Mouse (Mus musculus) neural tube, embryonic 15.5 days (tissue): ENCODE measurements at regions not wholly inside any gene's neighbourhood (a gene's known extent, or its start where the extent isn't known, plus 50 kb on each side); places are given as distances from the start of the nearest gene placed in this dataset.
A peak's percentile ranks its signal among the peaks of the same experiment; 100 is the strongest.

Source experiments
- ATAC-seq: fragments of 200-750 bp; cut with Nextera tagmentation; 2 replicates; pipeline ENCODE4 v1.8.0; 2017; ENCODE audit warnings: mild to moderate bottlenecking, moderate TSS enrichment, moderate library complexity; ENCODE audit not compliant: low FRiP score
- H3K27ac ChIP-seq: fragments of 300-500 bp; sonication (generic); replicated peaks from 2 replicates; pipeline ENCODE4 v1.5.1; 2015; ENCODE audit warnings: mild to moderate bottlenecking, inconsistent platforms
- H3K27me3 ChIP-seq: fragments of 300-500 bp; sonication (generic); replicated peaks from 2 replicates; pipeline ENCODE4 v1.6.1; 2015; ENCODE audit warnings: inconsistent platforms
- H3K36me3 ChIP-seq: fragments of 300-500 bp; sonication (generic); 2 replicates; pipeline ENCODE4 v1.6.1; 2015; ENCODE audit warnings: inconsistent platforms
- H3K4me1 ChIP-seq: fragments of 300-500 bp; sonication (generic); 2 replicates; pipeline ENCODE4 v1.6.1; 2015; ENCODE audit warnings: inconsistent platforms
- H3K4me2 ChIP-seq: fragments of 300-500 bp; sonication (generic); 2 replicates; pipeline ENCODE4 v1.6.1; 2015; ENCODE audit warnings: inconsistent platforms, mild to moderate bottlenecking, moderate library complexity
- H3K4me3 ChIP-seq: fragments of 300-500 bp; sonication (generic); replicated peaks from 2 replicates; pipeline ENCODE4 v1.5.1; 2015; ENCODE audit warnings: mild to moderate bottlenecking, inconsistent platforms
- H3K9ac ChIP-seq: fragments of 300-500 bp; sonication (generic); replicated peaks from 2 replicates; pipeline ENCODE4 v1.6.1; 2015; ENCODE audit warnings: mild to moderate bottlenecking, inconsistent platforms
- H3K9me3 ChIP-seq: fragments of 300-500 bp; sonication (generic); replicated peaks from 2 replicates; pipeline ENCODE4 v1.6.1; 2016; ENCODE audit warnings: inconsistent platforms
- WGBS: fragments of 180-500 bp; shearing (Covaris S2); methylation state at CpG from one replicate; pipeline ENCODE4 v1.1.7; 2015; ENCODE audit warnings: mixed read lengths; 5-methylcytosine and 5-hydroxymethylcytosine counted together

GRCm38 (mm10) chr11:40402249-40402648 is 292.8 kb downstream of the Mat2b start:
- Histone ChIP-seq H3K27ac (no peak overlapping the region), H3K4me3 (no peak overlapping the region), H3K4me1 (peaks cover 8% of the 10 kb centered on the region; the same call in 1 of the 2 replicates), H3K9me3 (no peaks in the 10 kb centered on the region), H3K36me3 (no peaks in the 10 kb centered on the region), H3K9ac (no peak overlapping the region), H3K27me3 (no peaks in the 10 kb centered on the region), H3K4me2 (no peak overlapping the region)
- no peak for ATAC-seq
- WGBS = 90% methylated on average over 1 of the region's 1 CpGs

GRCm38 (mm10) chr11:40397453-40398104 is 297.4 kb downstream of the Mat2b start:
- peak; percentile 32; the same call in 1 of the 2 replicates for ATAC-seq
- Histone ChIP-seq H3K36me3 (no peaks in the 10 kb centered on the region), H3K4me1 (peaks cover 23% of the 10 kb centered on the region), H3K9ac (no peak overlapping the region), H3K9me3 (no peaks in the 10 kb centered on the region), H3K4me2 (no peak overlapping the region), H3K27ac (no peak overlapping the region), H3K27me3 (no peaks in the 10 kb centered on the region), H3K4me3 (no peak overlapping the region)
- WGBS = 27% methylated on average over 9 of the region's 9 CpGs

- 0 out of 2 replicates have a peak overlapping the region, but pooled peaks have one; percentile 8 for H3K4me3 ChIP-seq
- H3K27ac ChIP-seq = peak overlapping the region; percentile 74
- peaks cover 23% of the 10 kb centered on the region for H3K4me1 ChIP-seq
- ATAC-seq = peak; percentile 63
- no peak overlapping the region for H3K9ac ChIP-seq
- H3K27me3 ChIP-seq = no peaks in the 10 kb centered on the region
- 38% methylated on average over 11 of the region's 11 CpGs for WGBS
- H3K9me3 ChIP-seq = no peaks in the 10 kb centered on the region
- H3K36me3 ChIP-seq = no peaks in the 10 kb centered on the region
- peak overlapping the region; percentile 45 for H3K4me2 ChIP-seq
These were observed 299.7 kb downstream of the Mat2b start for GRCm38 (mm10) chr11:40395331-40395730.

GRCm38 (mm10) chr11:40394864-40395266 is 300.1 kb downstream of the Mat2b start:
- Histone ChIP-seq H3K9ac (no peak overlapping the region), H3K9me3 (no peaks in the 10 kb centered on the region), H3K4me2 (peak overlapping the region; percentile 45), H3K4me1 (peaks cover 23% of the 10 kb centered on the region), H3K27me3 (no peaks in the 10 kb centered on the region), H3K36me3 (no peaks in the 10 kb centered on the region), H3K4me3 (0 out of 2 replicates have a peak overlapping the region, but pooled peaks have one; percentile 8), H3K27ac (peak overlapping the region; percentile 74)
- peak; percentile 84 for ATAC-seq
- 23% methylated on average over 7 of the region's 7 CpGs for WGBS

DNA sequence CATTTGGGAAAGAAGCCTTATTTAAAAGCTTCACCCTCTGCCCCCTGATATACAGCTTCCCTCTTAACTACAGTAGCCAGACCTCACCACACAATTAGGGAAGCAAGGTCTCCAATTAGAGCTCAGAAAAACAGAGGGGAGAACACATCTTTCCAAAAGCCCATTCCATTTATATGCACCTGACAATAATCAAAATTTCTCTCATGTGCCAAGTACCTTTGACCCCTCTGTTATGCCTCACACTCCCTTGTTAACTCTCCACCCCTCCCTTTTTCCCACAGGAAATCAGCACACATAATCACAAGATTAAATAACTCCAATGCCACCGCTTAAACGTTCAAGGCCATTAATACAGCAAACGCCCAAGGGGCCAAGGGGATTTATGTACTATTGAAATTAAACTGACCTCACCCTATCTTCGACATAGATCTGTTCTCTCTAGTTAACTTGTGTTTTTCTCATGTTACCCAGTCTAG is 300.7 kb downstream of the Mat2b start:
- Histone ChIP-seq H3K27me3 (no peaks in the 10 kb centered on the region), H3K9me3 (no peaks in the 10 kb centered on the region), H3K36me3 (no peaks in the 10 kb centered on the region), H3K4me2 (peak overlapping the region; percentile 45), H3K9ac (no peak overlapping the region), H3K4me3 (no peak overlapping the region), H3K4me1 (peaks cover 23% of the 10 kb centered on the region), H3K27ac (peak overlapping the region; percentile 74)
- 19% methylated on average over 4 of the region's 4 CpGs for WGBS
- peak; percentile 42; the same call in 1 of the 2 replicates for ATAC-seq

- no peak overlapping the region for H3K4me2 ChIP-seq
- no peaks in the 10 kb centered on the region for H3K27me3 ChIP-seq
- no peaks in the 10 kb centered on the region for H3K9me3 ChIP-seq
- no peak overlapping the region for H3K4me3 ChIP-seq
- no peak for ATAC-seq
- no peak overlapping the region for H3K9ac ChIP-seq
- H3K27ac ChIP-seq = no peak overlapping the region
- no peaks in the 10 kb centered on the region for H3K36me3 ChIP-seq
- no peaks in the 10 kb centered on the region for H3K4me1 ChIP-seq
- WGBS = 87% methylated on average over 3 of the region's 3 CpGs
These were observed 314.3 kb downstream of the Mat2b start for GRCm38 (mm10) chr11:40380696-40381095.

DNA sequence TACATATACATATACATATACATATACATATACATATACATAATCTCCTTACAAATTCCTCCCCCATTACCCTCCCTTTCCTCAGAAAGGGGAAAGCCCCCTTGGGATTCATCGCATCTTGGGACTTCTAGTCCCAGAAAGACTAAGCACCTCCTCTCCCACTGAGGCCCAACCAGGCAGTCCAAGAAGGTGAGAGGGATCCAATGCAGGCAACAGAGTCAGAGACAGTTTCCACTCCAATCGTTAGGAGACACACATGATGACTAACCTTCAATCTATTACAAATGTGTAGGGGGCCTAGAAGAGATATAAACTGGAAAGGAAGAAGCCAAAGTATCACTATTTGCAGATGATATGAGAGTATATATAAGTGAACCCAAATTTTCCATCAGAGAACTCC is 323.3 kb downstream of the Mat2b start:
- Histone ChIP-seq H3K4me1 (no peaks in the 10 kb centered on the region), H3K9me3 (no peaks in the 10 kb centered on the region), H3K4me3 (no peak overlapping the region), H3K36me3 (no peaks in the 10 kb centered on the region), H3K9ac (no peak overlapping the region), H3K4me2 (no peak overlapping the region), H3K27ac (no peak overlapping the region), H3K27me3 (no peaks in the 10 kb centered on the region)
- ATAC-seq = no peak
- 93% methylated on average over 2 of the region's 2 CpGs for WGBS

DNA sequence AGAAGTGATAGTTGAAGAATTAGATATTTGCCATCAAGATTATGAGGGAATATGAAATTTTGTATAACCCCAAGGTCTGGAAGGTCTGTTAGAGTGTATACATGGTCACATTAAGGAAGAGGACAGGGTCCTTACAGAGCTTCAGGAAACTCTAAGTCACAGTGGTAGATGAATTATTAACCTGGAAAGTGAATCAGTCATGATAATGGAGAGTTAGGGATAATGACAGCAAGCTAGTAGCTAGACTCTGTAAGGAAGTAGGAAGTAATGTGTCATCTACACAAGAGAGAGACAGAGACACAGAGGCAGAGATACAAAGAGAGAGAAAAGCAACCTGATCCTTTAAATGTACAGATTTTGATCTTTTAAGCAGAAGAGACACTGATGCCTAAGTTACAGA is 328.4 kb downstream of the Mat2b start:
- no peak overlapping the region for H3K9ac ChIP-seq
- 0 out of 2 replicates have a peak, but pooled peaks cover 3% of the 10 kb centered on the region for H3K4me1 ChIP-seq
- H3K4me3 ChIP-seq = no peak overlapping the region
- no peaks in the 10 kb centered on the region for H3K36me3 ChIP-seq
- H3K4me2 ChIP-seq = no peak overlapping the region
- H3K27ac ChIP-seq = no peak overlapping the region
- no peaks in the 10 kb centered on the region for H3K9me3 ChIP-seq
- H3K27me3 ChIP-seq = no peaks in the 10 kb centered on the region
- no peak for ATAC-seq

DNA sequence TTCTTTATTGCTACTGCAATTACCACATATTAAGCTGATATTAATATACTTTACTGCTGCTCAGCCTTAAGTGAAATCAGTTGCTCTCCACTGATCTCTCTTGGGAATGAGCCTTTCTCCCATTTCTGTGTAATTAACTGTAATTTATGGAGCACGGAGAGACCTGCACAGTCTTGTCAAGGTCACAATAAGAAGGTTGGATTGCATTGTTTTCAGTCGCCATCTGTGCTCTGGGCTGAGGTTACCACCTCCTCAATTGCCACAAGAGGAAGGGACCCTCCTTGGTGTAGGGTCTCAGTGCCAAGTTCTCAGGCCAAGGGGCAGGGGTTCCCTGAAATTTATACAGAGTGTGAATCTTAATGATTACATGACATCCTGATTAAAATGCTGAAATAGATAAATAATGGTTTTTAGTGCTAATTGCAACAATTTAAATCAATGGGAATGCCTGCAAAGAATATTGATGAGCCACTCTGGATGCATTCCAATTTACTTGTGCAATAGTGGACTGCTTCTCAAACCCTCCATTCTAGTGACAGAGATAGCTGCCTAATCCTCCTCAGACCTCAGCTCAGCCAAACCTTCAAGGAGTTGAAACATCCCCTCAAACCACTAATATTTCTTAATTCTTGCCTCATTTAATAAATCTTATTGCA is 332.3 kb downstream of the Mat2b start:
- 0 out of 2 replicates have a peak, but pooled peaks cover 3% of the 10 kb centered on the region for H3K4me1 ChIP-seq
- H3K9ac ChIP-seq = no peak overlapping the region
- no peak overlapping the region for H3K4me3 ChIP-seq
- H3K9me3 ChIP-seq = no peaks in the 10 kb centered on the region
- H3K36me3 ChIP-seq = no peaks in the 10 kb centered on the region
- H3K27me3 ChIP-seq = no peaks in the 10 kb centered on the region
- H3K4me2 ChIP-seq = no peak overlapping the region
- H3K27ac ChIP-seq = no peak overlapping the region
- 12% methylated on average over 2 of the region's 2 CpGs for whole genome bisulfite sequencing
- ATAC-seq = no peak
